Mouse (Mus musculus) lung, adult 2 months (tissue): ENCODE results near the gene Bri3bp.

Experiments
- CTCF ChIP-seq: fragments of 200-500 bp; IDR thresholded peaks from 2 replicates; pipeline ENCODE4 v1.5.1; 2011; ENCODE audit warnings: mild to moderate bottlenecking, low read length, control low read depth; ENCODE audit not compliant: insufficient read depth
- POLR2A ChIP-seq: fragments of 200-500 bp; IDR thresholded peaks from 2 replicates; pipeline ENCODE4 v1.6.1; 2011; ENCODE audit warnings: low read depth, mild to moderate bottlenecking, control low read depth, low read length, borderline replicate concordance; ENCODE audit errors: extremely low read depth

DNA sequence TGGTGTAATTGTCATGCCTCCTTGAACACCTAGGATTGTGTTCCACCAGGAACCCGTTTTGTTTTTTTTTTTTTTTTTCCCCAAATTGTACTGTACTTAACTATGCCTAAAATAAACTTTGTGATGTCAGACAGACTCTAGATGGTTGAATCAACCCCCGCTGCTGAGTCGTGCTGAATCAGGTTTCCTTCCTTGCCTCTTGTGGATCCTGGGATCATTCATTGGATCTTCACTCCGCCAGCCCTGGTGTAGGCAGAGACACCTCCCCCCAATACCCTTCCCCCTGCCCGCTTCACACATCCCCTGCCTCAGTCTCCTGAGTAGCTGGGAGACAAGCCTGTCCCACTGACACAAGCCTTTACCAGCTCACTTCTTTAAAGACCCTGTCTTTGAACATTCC lies 7.9 kb downstream of the Bri3bp start:
- no peak for TF ChIP-seq POLR2A
- no peak for TF ChIP-seq CTCF
